Mouse (Mus musculus) MEL (cell line): ENCODE measurements around the gene Ap1b1. TPM values are rescaled to one million over a fixed set of nuclear protein-coding genes. Genes with fewer than 3 reads are reported as not detected.
A peak's percentile ranks its signal among the peaks of the same experiment; 100 is the strongest.

ENCODE experiments used
- DNase-seq: peaks from one replicate; pipeline ENCODE4 v3.0.0; 2011; ENCODE audit warnings: low read depth, low spot score
- H3K27ac ChIP-seq: 2 replicates; pipeline ENCODE4 v1.5.1; 2012; ENCODE audit warnings: low read depth, mild to moderate bottlenecking, control low read depth, low read length, moderate library complexity; ENCODE audit not compliant: control insufficient read depth
- H3K27me3 ChIP-seq, 2 experiments: fragments of 150-350 bp in 1 of 2; sonication (generic) in 1 of 2; 2 replicates each; pipeline ENCODE4 v1.6.1; 2012; ENCODE audit warnings: low read length in 2 of 2, mild to moderate bottlenecking in 2 of 2, improper control_type of control experiment in 1 of 2, moderate library complexity in 1 of 2; ENCODE audit not compliant: insufficient read depth in 2 of 2, control insufficient read depth in 1 of 2
- H3K36me3 ChIP-seq, 2 experiments: 2 replicates each; pipeline ENCODE4 v1.6.1; 2012 to 2014; ENCODE audit warnings: low read length in 2 of 2, improper control_type of control experiment in 1 of 2, inconsistent platforms in 1 of 2, mild to moderate bottlenecking in 1 of 2; ENCODE audit not compliant: insufficient read depth in 2 of 2, control insufficient read depth in 1 of 2
- H3K4me1 ChIP-seq, 2 experiments: fragments of 150-350 bp in 1 of 2; sonication (generic) in 1 of 2; 2 replicates each; pipeline ENCODE4 v1.6.1; 2012; ENCODE audit warnings: low read length in 2 of 2, improper control_type of control experiment in 1 of 2, mild to moderate bottlenecking in 1 of 2; ENCODE audit not compliant: insufficient read depth in 2 of 2, control insufficient read depth in 1 of 2
- H3K4me3 ChIP-seq, 2 experiments: fragments of 150-350 bp in 1 of 2; sonication (generic) in 1 of 2; 2 replicates each; pipeline ENCODE4 v1.5.1; 2012; ENCODE audit warnings: low read depth in 2 of 2, low read length in 2 of 2, mild to moderate bottlenecking in 2 of 2, moderate library complexity in 2 of 2, control low read depth in 1 of 2, improper control_type of control experiment in 1 of 2; ENCODE audit not compliant: control insufficient read depth in 1 of 2, insufficient read depth in 1 of 2
- H3K79me2 ChIP-seq: 2 replicates; pipeline ENCODE4 v1.6.1; 2012; ENCODE audit warnings: mild to moderate bottlenecking, low read length, moderate library complexity; ENCODE audit not compliant: control insufficient read depth, poor library complexity, insufficient read depth
- H3K9ac ChIP-seq: 2 replicates; pipeline ENCODE4 v1.6.1; 2012; ENCODE audit warnings: low read depth, mild to moderate bottlenecking, control low read depth, low read length, moderate library complexity; ENCODE audit not compliant: control insufficient read depth, poor library complexity, severe bottlenecking
- H3K9me3 ChIP-seq: fragments of 150-350 bp; sonication (generic); replicated peaks from 2 replicates; pipeline ENCODE4 v1.6.1; 2012; ENCODE audit warnings: mild to moderate bottlenecking, low read length, improper control_type of control experiment, moderate library complexity; ENCODE audit not compliant: insufficient read depth
- BHLHE40 ChIP-seq: IDR thresholded peaks from 2 replicates; pipeline ENCODE4 v1.6.1; 2012; ENCODE audit warnings: low read depth, mild to moderate bottlenecking, inconsistent platforms, low read length, improper control_type of control experiment, borderline replicate concordance
- CHD1 ChIP-seq: IDR thresholded peaks from 2 replicates; pipeline ENCODE4 v1.6.1; 2012; ENCODE audit warnings: low read depth, mild to moderate bottlenecking, inconsistent platforms, low read length, improper control_type of control experiment
- CHD2 ChIP-seq: IDR thresholded peaks from 2 replicates; pipeline ENCODE4 v1.6.1; 2011; ENCODE audit warnings: low read length, improper control_type of control experiment
- CTCF ChIP-seq, 3 experiments: IDR thresholded peaks in 2 of 3; conservative IDR thresholded peaks in 1 of 3; 2 replicates each; pipeline ENCODE4 v1.5.1; 2011 to 2012; ENCODE audit warnings: low read length in 3 of 3, low read depth in 2 of 3, mild to moderate bottlenecking in 2 of 3, improper control_type of control experiment in 1 of 3, inconsistent platforms in 1 of 3, mixed read lengths in 1 of 3, moderate library complexity in 1 of 3; ENCODE audit not compliant: control insufficient read depth in 1 of 3, insufficient read depth in 1 of 3, poor library complexity in 1 of 3, severe bottlenecking in 1 of 3
- E2F4 ChIP-seq: IDR thresholded peaks from 2 replicates; pipeline ENCODE4 v1.6.1; 2011; ENCODE audit warnings: low read depth, low read length, improper control_type of control experiment, borderline replicate concordance
- ELF1 ChIP-seq: IDR thresholded peaks from 2 replicates; pipeline ENCODE4 v1.6.1; 2014; ENCODE audit warnings: low read depth, mild to moderate bottlenecking, inconsistent platforms, low read length, improper control_type of control experiment, moderate library complexity
- EP300 ChIP-seq, 2 experiments: IDR thresholded peaks; 2 replicates each; pipeline ENCODE4 v1.6.1; 2011; ENCODE audit warnings: improper control_type of control experiment in 2 of 2, low read length in 2 of 2, low read depth in 1 of 2, mild to moderate bottlenecking in 1 of 2
- ETS1 ChIP-seq: IDR thresholded peaks from 2 replicates; pipeline ENCODE4 v1.6.1; 2012; ENCODE audit warnings: low read depth, mild to moderate bottlenecking, inconsistent platforms, low read length, improper control_type of control experiment, moderate library complexity
- GABPA ChIP-seq: IDR thresholded peaks from 2 replicates; pipeline ENCODE4 v1.6.1; 2012; ENCODE audit warnings: low read depth, mild to moderate bottlenecking, inconsistent platforms, low read length, improper control_type of control experiment, moderate library complexity
- HCFC1 ChIP-seq: IDR thresholded peaks from 2 replicates; pipeline ENCODE4 v1.6.1; 2012; ENCODE audit warnings: low read depth, mild to moderate bottlenecking, inconsistent platforms, low read length, improper control_type of control experiment, moderate library complexity
- JUND ChIP-seq: IDR thresholded peaks from 2 replicates; pipeline ENCODE4 v1.6.1; 2011; ENCODE audit warnings: low read depth, mild to moderate bottlenecking, improper control_type of control experiment, low read length
- KAT2A ChIP-seq: conservative IDR thresholded peaks from 2 replicates; pipeline ENCODE4 v1.6.1; 2012; ENCODE audit warnings: low read depth, low read length, improper control_type of control experiment, inconsistent platforms
- MAFK ChIP-seq: IDR thresholded peaks from 2 replicates; pipeline ENCODE4 v1.6.1; 2011; ENCODE audit warnings: low read depth, mild to moderate bottlenecking, low read length, improper control_type of control experiment, borderline replicate concordance
- MAX ChIP-seq: IDR thresholded peaks from 2 replicates; pipeline ENCODE4 v1.6.1; 2011; ENCODE audit warnings: low read length, improper control_type of control experiment
- MXI1 ChIP-seq: IDR thresholded peaks from 2 replicates; pipeline ENCODE4 v1.6.1; 2011; ENCODE audit warnings: mild to moderate bottlenecking, low read depth, low read length, improper control_type of control experiment
- MYB ChIP-seq: IDR thresholded peaks from 2 replicates; pipeline ENCODE4 v1.6.1; 2011; ENCODE audit warnings: mild to moderate bottlenecking, low read depth, low read length, improper control_type of control experiment
- NELFE ChIP-seq: IDR thresholded peaks from 2 replicates; pipeline ENCODE4 v1.6.1; 2011; ENCODE audit warnings: low read depth, low read length, improper control_type of control experiment
- NRF1 ChIP-seq: IDR thresholded peaks from 2 replicates; pipeline ENCODE4 v1.6.1; 2014; ENCODE audit warnings: low read depth, mild to moderate bottlenecking, inconsistent platforms, low read length, improper control_type of control experiment, moderate library complexity; ENCODE audit not compliant: poor library complexity, insufficient read depth, severe bottlenecking
- POLR2AphosphoS2 ChIP-seq: IDR thresholded peaks from 2 replicates; pipeline ENCODE4 v1.6.1; 2011; ENCODE audit warnings: low read length, improper control_type of control experiment
- POLR2AphosphoS5 ChIP-seq: IDR thresholded peaks from 2 replicates; pipeline ENCODE4 v1.6.1; 2012; ENCODE audit warnings: low read depth, borderline replicate concordance, mild to moderate bottlenecking, inconsistent platforms, low read length, moderate library complexity, mixed read lengths
- RCOR1 ChIP-seq: IDR thresholded peaks from 2 replicates; pipeline ENCODE4 v1.6.1; 2012; ENCODE audit warnings: low read depth, mild to moderate bottlenecking, inconsistent platforms, low read length, improper control_type of control experiment
- SIN3A ChIP-seq: IDR thresholded peaks from 2 replicates; pipeline ENCODE4 v1.6.1; 2012; ENCODE audit warnings: low read length, improper control_type of control experiment, inconsistent platforms
- SMC3 ChIP-seq: IDR thresholded peaks from 2 replicates; pipeline ENCODE4 v1.6.1; 2011; ENCODE audit warnings: low read depth, low read length, improper control_type of control experiment
- TAL1 ChIP-seq: IDR thresholded peaks from 2 replicates; pipeline ENCODE4 v1.6.1; 2012; ENCODE audit warnings: mild to moderate bottlenecking, inconsistent platforms, low read length, moderate library complexity, mixed read lengths
- TBP ChIP-seq: IDR thresholded peaks from 2 replicates; pipeline ENCODE4 v1.8.0; 2011; ENCODE audit warnings: low read depth, low read length, improper control_type of control experiment
- TCF12 ChIP-seq: IDR thresholded peaks from 2 replicates; pipeline ENCODE4 v1.6.1; 2014; ENCODE audit warnings: low read depth, mild to moderate bottlenecking, inconsistent platforms, low read length, improper control_type of control experiment, moderate library complexity
- UBTF ChIP-seq: IDR thresholded peaks from 2 replicates; pipeline ENCODE4 v1.6.1; 2012; ENCODE audit warnings: low read depth, mild to moderate bottlenecking, inconsistent platforms, low read length, improper control_type of control experiment, moderate library complexity, borderline replicate concordance; ENCODE audit not compliant: insufficient read depth
- USF2 ChIP-seq, 2 experiments: IDR thresholded peaks; 2 replicates each; pipeline ENCODE4 v1.6.1; 2011 to 2012; ENCODE audit warnings: improper control_type of control experiment in 2 of 2, low read length in 2 of 2, borderline replicate concordance in 1 of 2, inconsistent platforms in 1 of 2, low read depth in 1 of 2, mild to moderate bottlenecking in 1 of 2; ENCODE audit not compliant: insufficient read depth in 1 of 2
- ZC3H11A ChIP-seq: IDR thresholded peaks from 2 replicates; pipeline ENCODE4 v1.6.1; 2012; ENCODE audit warnings: low read depth, mild to moderate bottlenecking, inconsistent platforms, low read length, improper control_type of control experiment
- ZKSCAN1 ChIP-seq: IDR thresholded peaks from 2 replicates; pipeline ENCODE4 v1.6.1; 2012; ENCODE audit warnings: low read depth, mild to moderate bottlenecking, inconsistent platforms, low read length, improper control_type of control experiment, moderate library complexity
- ZMIZ1 ChIP-seq: IDR thresholded peaks from 2 replicates; pipeline ENCODE4 v1.6.1; 2012; ENCODE audit warnings: low read depth, mild to moderate bottlenecking, inconsistent platforms, low read length, improper control_type of control experiment, moderate library complexity
- ZNF384 ChIP-seq: IDR thresholded peaks from 2 replicates; pipeline ENCODE4 v1.6.1; 2012; ENCODE audit warnings: low read depth, mild to moderate bottlenecking, inconsistent platforms, low read length, improper control_type of control experiment
- polyA plus RNA-seq, 2 experiments: library from polyadenylated mRNA; stranded (reverse) in 1 of 2; unstranded in 1 of 2; fragments of >175 nt in 1 of 2; fragments of >200 nt in 1 of 2; gene quantifications; 2 replicates each; pipeline versions ENCODE4 v1.2.1 to v1.2.4; 2012; ENCODE audit warnings: low replicate concordance in 2 of 2, low read depth in 1 of 2; ENCODE audit not compliant: insufficient read length in 2 of 2, insufficient read depth in 1 of 2, missing spikeins in 1 of 2
- total RNA-seq: library from RNA; depleted of rRNA; stranded (reverse); fragments of 300-350 nt; gene quantifications from 2 replicates; pipeline ENCODE4 v1.2.3, GENCODE M21; 2012

Ap1b1 gene
- total and polyA plus RNA-seq, 3 experiments = 60.1 to 79.3 TPM; not detected in 1

DNA sequence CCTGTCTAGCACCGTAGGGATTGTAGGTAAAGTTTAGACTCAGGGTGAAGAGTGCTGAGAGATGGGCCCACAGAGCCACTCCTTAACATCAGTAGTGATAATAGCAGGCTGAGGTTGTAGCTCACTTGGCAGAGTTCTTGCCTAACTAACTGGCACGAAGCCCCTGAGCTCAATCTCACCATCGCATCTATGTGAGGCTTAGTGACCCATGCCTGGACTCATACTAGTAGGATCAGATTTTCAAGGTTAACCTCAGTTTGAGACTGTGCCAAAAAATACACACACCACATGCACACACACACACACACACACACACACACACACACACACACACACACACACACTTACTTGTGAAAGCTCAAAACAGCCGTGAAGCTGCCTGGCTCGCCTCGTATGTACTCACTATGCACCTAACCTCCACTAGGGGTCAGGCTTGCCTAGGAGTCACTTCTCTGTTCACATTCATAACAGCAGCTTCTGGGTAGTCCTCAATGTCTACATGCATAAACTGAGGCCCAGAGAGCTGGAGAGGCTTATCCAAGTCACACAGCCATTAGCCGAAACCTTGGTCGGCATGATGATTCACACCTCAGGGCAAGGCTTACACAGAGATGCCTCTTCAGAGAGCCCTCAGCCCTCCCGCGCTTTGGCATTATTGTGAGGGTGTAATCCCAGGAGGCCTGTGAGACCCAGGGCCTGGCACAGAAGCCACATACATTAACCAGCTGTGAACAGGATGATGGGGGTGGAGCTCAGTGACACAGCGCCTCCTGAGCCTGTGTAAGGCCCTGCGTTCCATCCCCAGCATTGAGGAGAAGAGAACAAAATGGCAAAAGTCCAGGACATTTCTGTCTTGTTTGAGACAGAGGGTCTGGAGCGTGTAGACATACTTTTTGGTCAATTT is 13.4 kb upstream of the Ap1b1 start (continued):
- TF ChIP-seq JUND (no peak), CTCF (IDR thresholded peaks at IDR 0.05 in 2 of 3, conservative IDR thresholded peaks at IDR 0.05 in 1 of 3; ENCODE audit: control insufficient read depth in 1 of 3, insufficient read depth in 1 of 3, low read depth in 2 of 3, low read length in 3 of 3, poor library complexity in 1 of 3, severe bottlenecking in 1 of 3) (peak; percentile 83 to 91 (median 85)), ZKSCAN1 (no peak)

- Histone ChIP-seq H3K9me3 (no peaks in the 10 kb centered on the region), H3K36me3 (peaks cover 0 to 12% of the 10 kb centered on the region in 2 experiments; a peak in 2 of 4 replicates), H3K4me1 (peaks cover 8 to 22% of the 10 kb centered on the region in 2 experiments), H3K79me2 (no peaks in the 10 kb centered on the region), H3K4me3 (peak overlapping the region; percentile 39 to 46), H3K27me3 (no peaks in the 10 kb centered on the region), H3K27ac (peak overlapping the region; percentile 96), H3K9ac (peak overlapping the region; percentile 68)
- peak; percentile 93 for DNase-seq
- TF ChIP-seq NELFE = peak; percentile 40
- TF ChIP-seq MYB = no peak
- TF ChIP-seq ZC3H11A = no peak
- no peak for TF ChIP-seq CTCF (IDR thresholded peaks at IDR 0.05 in 2 of 3, conservative IDR thresholded peaks at IDR 0.05 in 1 of 3; ENCODE audit: control insufficient read depth in 1 of 3, insufficient read depth in 1 of 3, low read depth in 2 of 3, low read length in 3 of 3, poor library complexity in 1 of 3, severe bottlenecking in 1 of 3)
- no peak for TF ChIP-seq ZMIZ1
- TF ChIP-seq MAX = no peak; the same call in 1 of the 2 replicates
- TF ChIP-seq CHD1 = no peak
- TF ChIP-seq E2F4 = no peak
- peak; percentile 43 for TF ChIP-seq TCF12
- TF ChIP-seq ZKSCAN1 = no peak
- TF ChIP-seq USF2 (IDR thresholded peaks at IDR 0.05; ENCODE audit: borderline replicate concordance in 1 of 2, insufficient read depth in 1 of 2, low read depth in 1 of 2, low read length in 2 of 2) = no peak
- TF ChIP-seq JUND = no peak
- TF ChIP-seq TBP = peak; percentile 42; the same call in 1 of the 2 replicates
- TF ChIP-seq CHD2 = no peak
- TF ChIP-seq TAL1 = no peak; the same call in none of the 2 replicates
- no peak for TF ChIP-seq BHLHE40
- no peak; the same call in 1 of the 2 replicates for TF ChIP-seq MXI1
- no peak for TF ChIP-seq POLR2AphosphoS5
- TF ChIP-seq NRF1 = no peak
- TF ChIP-seq KAT2A = no peak
- peak; percentile 69 for TF ChIP-seq RCOR1
- no peak for TF ChIP-seq UBTF
- TF ChIP-seq SIN3A = peak; percentile 71
- peak; percentile 49; the same call in 1 of the 2 replicates for TF ChIP-seq ETS1
- 0 out of 2 replicates have a peak, but pooled peaks have one; percentile 11 for TF ChIP-seq SMC3
- no peak for TF ChIP-seq ELF1
- no peak for TF ChIP-seq GABPA
- peak; percentile 68 to 69 for TF ChIP-seq EP300 (IDR thresholded peaks at IDR 0.05; ENCODE audit: low read depth in 1 of 2, low read length in 2 of 2)
- no peak for TF ChIP-seq MAFK
- no peak for TF ChIP-seq ZNF384
- no peak for TF ChIP-seq HCFC1
- TF ChIP-seq POLR2AphosphoS2 = no peak
Measured at GRCm38 (mm10) chr11:4973871-4974256, 12.8 kb upstream of the Ap1b1 start.
